Mouse (Mus musculus): ENCODE measurements around the gene Tigd3. TPM values are rescaled to one million over a fixed set of nuclear protein-coding genes. Genes with fewer than 3 reads are reported as not detected.

Tigd3 gene
- polyA plus RNA-seq (2014; fragmentation: Nextera tagmentation; extraction: Ambion mirVana) = 7.0 and 7.5 TPM in 2 replicates

DNA sequence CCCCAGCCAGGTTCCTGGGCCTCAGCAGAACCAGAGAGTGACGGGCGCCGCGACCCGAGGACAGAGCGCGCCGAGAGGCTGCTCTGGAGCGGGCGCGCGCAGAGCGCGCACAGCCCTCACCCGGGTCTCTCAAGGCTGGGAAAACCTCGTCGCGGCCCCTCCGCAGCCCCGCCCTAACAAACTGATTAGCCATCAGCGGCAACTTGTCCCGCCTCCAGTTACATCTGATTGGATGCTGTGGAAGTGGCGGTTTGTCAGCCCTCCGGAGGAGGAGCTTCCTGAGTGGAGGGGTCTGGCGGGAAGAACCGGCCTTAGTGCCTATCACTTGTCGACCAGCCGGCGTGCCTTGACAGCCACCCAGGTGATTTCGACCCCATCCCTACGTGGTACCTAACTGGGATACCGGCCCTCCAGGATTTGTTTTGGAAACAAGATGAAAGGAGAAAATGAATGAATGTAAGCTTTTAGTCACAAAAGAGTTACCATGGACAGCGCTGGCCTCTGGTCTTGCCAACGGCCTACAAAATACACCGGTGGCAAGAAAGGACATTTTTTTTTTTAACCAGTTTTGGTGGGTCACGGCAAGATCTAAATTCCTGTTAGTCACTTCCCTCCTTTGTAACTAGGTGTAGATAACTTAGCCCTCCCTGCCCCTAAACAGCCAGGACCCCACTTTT lies at the start of gene Tigd3:
Gene Tigd3, minus strand, starts transcription at position 148 of the 677 bp plus-strand sequence.
- Histone ChIP-seq H3K36me3 (ENCODE audit: control insufficient read depth, insufficient read depth, low read length) (peaks cover 11% of the 10 kb centered on the region; the same call in 1 of the 2 replicates), H3K27me3 (ENCODE audit: control insufficient read depth, insufficient read depth, low read length) (no peaks in the 10 kb centered on the region), H3K4me2 (replicated peaks; ENCODE audit: low read depth, low read length) (peak within 1 kb of the TSS; percentile 78), H3K9me3 (ENCODE audit: control insufficient read depth, low read length) (no peaks in the 10 kb centered on the region), H3K27ac (ENCODE audit: low read depth, low read length) (peak within 1 kb of the TSS; percentile 47; the same call in 1 of the 2 replicates), H3K4me1 (replicated peaks; ENCODE audit: control insufficient read depth, insufficient read depth, low read length) (peaks cover 2% of the 10 kb centered on the region; the same call in 1 of the 2 replicates), H3K9ac (ENCODE audit: low read depth, low read length) (peak within 1 kb of the TSS; percentile 74), H3K4me3 (ENCODE audit: low read depth, low read length) (peak within 1 kb of the TSS; percentile 64)
- peak; percentile 97 for ATAC-seq (ENCODE audit: low FRiP score)
- peak; percentile 97 for DNase-seq (ENCODE audit: low spot score)
- WGBS = 5% methylated on average over 36 of the region's 36 CpGs

DNA sequence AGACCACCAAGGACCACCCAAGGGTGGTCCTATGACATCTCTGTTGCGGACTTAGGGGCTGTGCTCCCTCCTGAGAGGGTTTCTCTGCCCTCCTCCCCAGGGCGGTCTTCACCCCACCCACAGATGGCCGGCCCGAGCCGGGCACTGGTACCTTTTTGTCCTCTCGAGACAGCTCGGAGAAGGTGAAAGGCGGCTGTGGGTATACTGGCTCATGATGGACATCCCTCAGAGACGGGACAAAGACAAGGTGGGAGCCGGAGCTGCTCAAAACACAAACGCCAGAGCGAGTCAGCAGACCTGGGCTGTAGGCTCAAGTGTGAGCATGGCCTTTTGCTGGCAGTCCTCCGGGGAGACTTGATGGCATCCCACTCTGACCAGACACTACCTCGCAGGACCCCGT lies 49.5 kb upstream of the Tigd3 start:
- Histone ChIP-seq H3K4me2 (replicated peaks; ENCODE audit: low read depth, low read length) (no peak overlapping the region), H3K9ac (ENCODE audit: low read depth, low read length) (no peak overlapping the region), H3K36me3 (ENCODE audit: control insufficient read depth, insufficient read depth, low read length) (no peaks in the 10 kb centered on the region), H3K4me1 (replicated peaks; ENCODE audit: control insufficient read depth, insufficient read depth, low read length) (no peaks in the 10 kb centered on the region), H3K27ac (ENCODE audit: low read depth, low read length) (no peak overlapping the region), H3K27me3 (ENCODE audit: control insufficient read depth, insufficient read depth, low read length) (no peaks in the 10 kb centered on the region), H3K9me3 (ENCODE audit: control insufficient read depth, low read length) (no peaks in the 10 kb centered on the region), H3K4me3 (ENCODE audit: low read depth, low read length) (no peak overlapping the region)
- ATAC-seq (ENCODE audit: low FRiP score) (no peak), DNase-seq (ENCODE audit: low spot score) (no peak)
- WGBS = 95% methylated on average over 15 of the region's 15 CpGs

DNA sequence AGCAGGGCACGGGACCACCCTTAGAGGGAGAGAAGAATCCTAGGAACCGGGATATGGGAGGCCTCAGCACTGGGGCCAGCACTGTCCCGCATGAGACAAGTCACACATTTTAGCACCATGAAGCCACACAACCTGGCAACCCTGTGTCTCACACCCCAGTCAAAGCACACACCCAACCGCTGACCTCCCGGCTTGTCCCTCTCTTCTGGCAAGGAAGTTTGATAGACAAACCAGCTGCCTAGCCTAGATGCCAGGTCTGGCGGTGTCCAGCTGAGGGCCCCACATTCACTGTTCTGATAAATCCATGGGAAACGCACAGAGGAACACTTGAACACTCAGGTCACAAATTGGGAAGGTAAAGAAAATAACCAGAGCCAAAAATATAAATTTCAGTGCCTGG lies 48.6 kb upstream of the Tigd3 start:
- no peak for ATAC-seq (ENCODE audit: low FRiP score)
- Histone ChIP-seq H3K4me3 (ENCODE audit: low read depth, low read length) (no peak overlapping the region), H3K27me3 (ENCODE audit: control insufficient read depth, insufficient read depth, low read length) (no peaks in the 10 kb centered on the region), H3K4me1 (replicated peaks; ENCODE audit: control insufficient read depth, insufficient read depth, low read length) (peaks cover 4% of the 10 kb centered on the region; the same call in 1 of the 2 replicates), H3K4me2 (replicated peaks; ENCODE audit: low read depth, low read length) (no peak overlapping the region), H3K27ac (ENCODE audit: low read depth, low read length) (no peak overlapping the region), H3K36me3 (ENCODE audit: control insufficient read depth, insufficient read depth, low read length) (no peaks in the 10 kb centered on the region), H3K9me3 (ENCODE audit: control insufficient read depth, low read length) (no peaks in the 10 kb centered on the region), H3K9ac (ENCODE audit: low read depth, low read length) (no peak overlapping the region)
- WGBS = 94% methylated on average over 7 of the region's 7 CpGs
- no peak for DNase-seq (ENCODE audit: low spot score)

DNA sequence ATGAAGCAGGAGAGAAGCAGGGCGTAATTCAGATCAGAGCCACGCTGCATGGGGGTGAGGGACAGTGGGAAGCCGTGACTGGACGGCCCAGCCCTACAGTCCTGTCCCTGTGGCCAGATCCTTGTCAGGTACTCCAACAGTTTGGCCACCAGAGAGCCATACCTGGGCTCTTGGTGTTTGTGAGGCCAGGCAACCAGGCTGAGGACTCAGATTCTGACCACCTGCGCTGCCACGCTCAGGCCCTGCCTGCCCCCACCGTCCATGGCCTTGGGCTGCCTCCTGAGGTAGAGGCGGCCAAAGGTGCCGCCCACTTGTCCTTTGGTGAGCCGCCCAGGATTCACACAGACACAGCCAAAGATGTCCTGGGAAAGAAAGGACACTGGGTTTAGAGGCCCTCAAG lies 46.7 kb upstream of the Tigd3 start:
- Histone ChIP-seq H3K36me3 (ENCODE audit: control insufficient read depth, insufficient read depth, low read length) (no peaks in the 10 kb centered on the region), H3K27me3 (ENCODE audit: control insufficient read depth, insufficient read depth, low read length) (no peaks in the 10 kb centered on the region), H3K4me2 (replicated peaks; ENCODE audit: low read depth, low read length) (no peak overlapping the region), H3K4me1 (replicated peaks; ENCODE audit: control insufficient read depth, insufficient read depth, low read length) (peaks cover 4% of the 10 kb centered on the region; the same call in 1 of the 2 replicates), H3K9me3 (ENCODE audit: control insufficient read depth, low read length) (no peaks in the 10 kb centered on the region), H3K27ac (ENCODE audit: low read depth, low read length) (no peak overlapping the region), H3K4me3 (ENCODE audit: low read depth, low read length) (no peak overlapping the region), H3K9ac (ENCODE audit: low read depth, low read length) (no peak overlapping the region)
- WGBS = 94% methylated on average over 10 of the region's 10 CpGs
- no peak for DNase-seq (ENCODE audit: low spot score)
- no peak for ATAC-seq (ENCODE audit: low FRiP score)

DNA sequence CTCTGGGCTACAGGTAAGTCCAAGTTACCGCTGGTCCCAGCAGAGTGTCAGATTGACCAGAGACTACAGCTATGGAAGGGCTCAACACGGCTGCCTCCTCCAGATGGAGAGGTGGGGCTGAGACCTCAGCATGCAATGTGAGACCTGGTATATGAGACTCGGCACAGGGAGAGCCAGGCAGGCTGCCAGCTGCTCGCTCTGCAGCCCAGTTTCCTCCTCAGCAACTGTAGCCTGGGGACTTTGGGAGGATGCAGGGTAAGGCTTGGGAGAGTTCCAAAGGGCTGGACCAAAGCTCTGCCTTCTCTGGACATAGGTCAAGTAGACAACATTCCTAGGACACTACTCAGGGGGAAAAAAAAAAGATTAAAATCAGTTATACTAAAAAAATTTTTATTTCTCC lies 46.2 kb upstream of the Tigd3 start:
- WGBS = 84% methylated on average over 4 of the region's 4 CpGs
- Histone ChIP-seq H3K27ac (ENCODE audit: low read depth, low read length) (no peak overlapping the region), H3K4me2 (replicated peaks; ENCODE audit: low read depth, low read length) (no peak overlapping the region), H3K4me1 (replicated peaks; ENCODE audit: control insufficient read depth, insufficient read depth, low read length) (peaks cover 4% of the 10 kb centered on the region; the same call in 1 of the 2 replicates), H3K9ac (ENCODE audit: low read depth, low read length) (no peak overlapping the region), H3K9me3 (ENCODE audit: control insufficient read depth, low read length) (no peaks in the 10 kb centered on the region), H3K27me3 (ENCODE audit: control insufficient read depth, insufficient read depth, low read length) (no peaks in the 10 kb centered on the region), H3K36me3 (ENCODE audit: control insufficient read depth, insufficient read depth, low read length) (no peaks in the 10 kb centered on the region), H3K4me3 (ENCODE audit: low read depth, low read length) (no peak overlapping the region)
- ATAC-seq (ENCODE audit: low FRiP score) = no peak
- no peak for DNase-seq (ENCODE audit: low spot score)

DNA sequence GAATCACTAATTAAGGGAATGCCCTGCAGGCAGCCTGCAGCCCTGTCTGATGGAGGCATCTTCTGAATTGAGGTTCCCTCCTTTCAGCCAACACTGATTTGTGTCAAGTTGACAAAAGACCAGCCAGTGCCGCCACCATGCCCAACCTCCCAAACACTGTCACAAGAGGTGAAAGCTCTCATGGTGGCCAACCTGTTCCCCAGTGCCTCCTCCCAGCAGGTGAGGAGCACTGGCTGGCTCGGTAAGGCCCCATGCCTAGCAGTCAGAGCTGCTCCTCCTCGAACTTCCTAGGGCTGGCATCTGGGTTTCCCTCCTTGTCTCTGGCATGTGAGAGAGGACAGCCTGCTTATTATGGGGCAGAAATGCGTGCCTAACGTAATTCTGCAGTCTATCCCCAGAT lies 45.8 kb upstream of the Tigd3 start:
- Histone ChIP-seq H3K4me1 (replicated peaks; ENCODE audit: control insufficient read depth, insufficient read depth, low read length) (peaks cover 4% of the 10 kb centered on the region; the same call in 1 of the 2 replicates), H3K27ac (ENCODE audit: low read depth, low read length) (no peak overlapping the region), H3K27me3 (ENCODE audit: control insufficient read depth, insufficient read depth, low read length) (no peaks in the 10 kb centered on the region), H3K9me3 (ENCODE audit: control insufficient read depth, low read length) (no peaks in the 10 kb centered on the region), H3K36me3 (ENCODE audit: control insufficient read depth, insufficient read depth, low read length) (no peaks in the 10 kb centered on the region), H3K9ac (ENCODE audit: low read depth, low read length) (no peak overlapping the region), H3K4me3 (ENCODE audit: low read depth, low read length) (no peak overlapping the region), H3K4me2 (replicated peaks; ENCODE audit: low read depth, low read length) (no peak overlapping the region)
- DNase-seq (ENCODE audit: low spot score) (no peak), ATAC-seq (ENCODE audit: low FRiP score) (no peak)
- WGBS = 89% methylated on average over 5 of the region's 5 CpGs

DNA sequence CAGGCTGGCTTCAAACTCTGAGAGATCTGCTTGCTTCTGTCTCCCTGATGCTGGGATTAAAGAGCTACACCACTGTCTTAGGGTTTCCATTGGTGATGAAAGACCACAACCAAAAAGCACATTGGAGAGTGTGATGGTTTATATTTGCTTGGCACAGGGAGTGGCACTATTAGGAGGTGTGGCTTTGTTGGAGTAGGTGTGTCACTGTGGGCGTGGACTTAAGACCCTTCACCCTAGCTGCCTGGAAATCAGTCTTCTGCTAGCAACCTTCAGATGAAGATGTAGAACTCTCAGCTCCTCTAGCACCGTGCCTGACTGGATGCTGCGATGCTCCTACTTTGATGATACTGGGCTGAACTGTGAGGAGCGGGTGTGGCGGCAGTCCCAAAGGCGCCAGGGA lies 44.6 kb upstream of the Tigd3 start:
- WGBS = 87% methylated on average over 6 of the region's 6 CpGs
- DNase-seq (ENCODE audit: low spot score) = no peak

DNA sequence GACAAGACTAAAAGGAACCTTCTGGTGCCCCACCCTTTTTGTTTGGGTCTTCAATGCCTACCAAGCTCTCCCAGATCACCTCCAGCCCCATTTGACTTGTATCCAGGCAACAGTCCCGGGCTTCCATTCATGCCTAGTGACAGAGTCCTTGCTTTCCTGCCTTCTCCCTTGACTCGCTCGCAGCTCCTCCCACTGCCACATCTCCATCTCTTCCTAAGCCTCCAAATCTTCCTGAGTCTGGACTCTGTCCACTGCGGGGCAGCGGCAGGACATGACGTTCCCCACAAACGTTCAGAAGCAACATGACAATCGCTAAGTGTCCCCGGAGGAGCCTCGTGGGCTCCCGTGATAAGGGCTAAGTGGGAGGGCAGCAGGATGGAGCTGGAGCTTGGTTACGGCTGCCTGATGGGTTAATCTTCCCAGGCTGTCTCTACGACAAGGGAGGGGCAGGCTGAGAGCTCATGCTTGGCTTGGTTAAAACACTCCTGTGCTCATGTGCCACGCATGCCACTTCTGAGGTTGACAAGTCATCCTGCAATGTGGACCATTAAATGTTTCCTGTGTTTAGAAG lies 44.0 kb upstream of the Tigd3 start:
- DNase-seq (ENCODE audit: low spot score) = peak; percentile 16
- Histone ChIP-seq H3K4me2 (replicated peaks; ENCODE audit: low read depth, low read length) (0 out of 2 replicates have a peak overlapping the region, but pooled peaks have one; percentile 4), H3K36me3 (ENCODE audit: control insufficient read depth, insufficient read depth, low read length) (no peaks in the 10 kb centered on the region), H3K9ac (ENCODE audit: low read depth, low read length) (0 out of 2 replicates have a peak overlapping the region, but pooled peaks have one; percentile 16), H3K9me3 (ENCODE audit: control insufficient read depth, low read length) (no peaks in the 10 kb centered on the region), H3K4me3 (ENCODE audit: low read depth, low read length) (no peak overlapping the region), H3K27me3 (ENCODE audit: control insufficient read depth, insufficient read depth, low read length) (no peaks in the 10 kb centered on the region), H3K4me1 (replicated peaks; ENCODE audit: control insufficient read depth, insufficient read depth, low read length) (peaks cover 4% of the 10 kb centered on the region; the same call in 1 of the 2 replicates), H3K27ac (ENCODE audit: low read depth, low read length) (no peak overlapping the region)
- no peak for ATAC-seq (ENCODE audit: low FRiP score)
- 36% methylated on average over 14 of the region's 14 CpGs for WGBS

More for the DNA sequence above, 44.6 kb upstream of the Tigd3 start:
- H3K27ac ChIP-seq (ENCODE audit: low read depth, low read length) = no peak overlapping the region
- peaks cover 4% of the 10 kb centered on the region; the same call in 1 of the 2 replicates for H3K4me1 ChIP-seq (replicated peaks; ENCODE audit: control insufficient read depth, insufficient read depth, low read length)
- no peak overlapping the region for H3K4me3 ChIP-seq (ENCODE audit: low read depth, low read length)
- no peaks in the 10 kb centered on the region for H3K36me3 ChIP-seq (ENCODE audit: control insufficient read depth, insufficient read depth, low read length)
- H3K4me2 ChIP-seq (replicated peaks; ENCODE audit: low read depth, low read length) = no peak overlapping the region
- no peaks in the 10 kb centered on the region for H3K9me3 ChIP-seq (ENCODE audit: control insufficient read depth, low read length)
- no peak overlapping the region for H3K9ac ChIP-seq (ENCODE audit: low read depth, low read length)
- no peaks in the 10 kb centered on the region for H3K27me3 ChIP-seq (ENCODE audit: control insufficient read depth, insufficient read depth, low read length)
- no peak for ATAC-seq (ENCODE audit: low FRiP score)

All from hindbrain, embryonic 11.5 days (tissue).